Mouse (Mus musculus): ENCODE results near the gene Lingo3. TPM values are rescaled to one million over a fixed set of nuclear protein-coding genes. Genes with fewer than 3 reads are reported as not detected.

Lingo3 gene
- 6.2 and 7.3 TPM in 2 replicates for polyA plus RNA-seq (2014; fragmentation: Nextera tagmentation; extraction: Ambion mirVana)

- 4% methylated on average over 50 of the region's 51 CpGs for WGBS
These were observed at the start of gene Lingo3 for GRCm38 (mm10) chr10:80843931-80844547. Lingo3 (minus strand) TSS chr10:80844039.

DNA sequence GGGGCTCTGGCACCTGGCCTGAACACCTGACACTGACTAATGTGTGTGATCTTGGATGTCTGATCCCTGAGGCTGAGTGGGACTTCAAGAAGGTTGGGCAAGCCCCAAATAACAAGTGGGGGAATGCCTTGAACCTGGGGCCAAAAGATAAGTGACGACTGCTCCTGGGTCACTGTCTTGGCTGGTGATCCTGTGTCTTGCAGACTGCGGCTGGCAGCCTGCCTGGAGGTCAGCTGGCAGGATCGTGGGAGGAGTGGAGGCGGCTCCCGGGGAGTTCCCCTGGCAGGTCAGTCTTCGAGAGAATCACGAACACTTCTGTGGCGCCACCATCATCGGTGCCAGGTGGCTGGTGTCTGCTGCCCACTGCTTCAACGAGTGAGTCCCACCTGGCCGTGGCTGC is 43.3 kb upstream of the Lingo3 start:
- no peak overlapping the region for H3K27ac ChIP-seq (replicated peaks; ENCODE audit: low read depth, low read length)
- no peak overlapping the region for H3K9ac ChIP-seq (replicated peaks; ENCODE audit: low read length)
- ATAC-seq (ENCODE audit: low FRiP score, low TSS enrichment) (no peak), DNase-seq (no peak)
- H3K4me3 ChIP-seq (replicated peaks; ENCODE audit: low read depth, low read length): no peak overlapping the region
- WGBS: 78% methylated on average over 11 of the region's 11 CpGs
- H3K4me2 ChIP-seq (ENCODE audit: low read length): no peak overlapping the region
- H3K27me3 ChIP-seq (ENCODE audit: control insufficient read depth, insufficient read depth, low read length): no peaks in the 10 kb centered on the region
- no peaks in the 10 kb centered on the region for H3K36me3 ChIP-seq (ENCODE audit: control insufficient read depth, insufficient read depth, low read length)
- no peaks in the 10 kb centered on the region for H3K9me3 ChIP-seq (ENCODE audit: control insufficient read depth, low read length)
- no peaks in the 10 kb centered on the region for H3K4me1 ChIP-seq (ENCODE audit: control insufficient read depth, insufficient read depth, low read length)

More at GRCm38 (mm10) chr10:80843931-80844547, at the start of gene Lingo3:
- H3K36me3 ChIP-seq (ENCODE audit: control insufficient read depth, insufficient read depth, low read length): no peaks in the 10 kb centered on the region
- DNase-seq (peak; percentile 79), ATAC-seq (ENCODE audit: low FRiP score, low TSS enrichment) (peak; percentile 11; the same call in 1 of the 2 replicates)
- peaks cover 30% of the 10 kb centered on the region for H3K27me3 ChIP-seq (ENCODE audit: control insufficient read depth, insufficient read depth, low read length)
- H3K9me3 ChIP-seq (ENCODE audit: control insufficient read depth, low read length): no peaks in the 10 kb centered on the region
- H3K4me1 ChIP-seq (ENCODE audit: control insufficient read depth, insufficient read depth, low read length): 0 out of 2 replicates have a peak, but pooled peaks cover 6% of the 10 kb centered on the region
- H3K9ac ChIP-seq (replicated peaks; ENCODE audit: low read length): peak within 1 kb of the TSS; percentile 56
- H3K4me2 ChIP-seq (ENCODE audit: low read length): peak within 1 kb of the TSS; percentile 73
- no peak within 1 kb of the TSS for H3K27ac ChIP-seq (replicated peaks; ENCODE audit: low read depth, low read length)
- H3K4me3 ChIP-seq (replicated peaks; ENCODE audit: low read depth, low read length): peak within 1 kb of the TSS; percentile 48

DNA sequence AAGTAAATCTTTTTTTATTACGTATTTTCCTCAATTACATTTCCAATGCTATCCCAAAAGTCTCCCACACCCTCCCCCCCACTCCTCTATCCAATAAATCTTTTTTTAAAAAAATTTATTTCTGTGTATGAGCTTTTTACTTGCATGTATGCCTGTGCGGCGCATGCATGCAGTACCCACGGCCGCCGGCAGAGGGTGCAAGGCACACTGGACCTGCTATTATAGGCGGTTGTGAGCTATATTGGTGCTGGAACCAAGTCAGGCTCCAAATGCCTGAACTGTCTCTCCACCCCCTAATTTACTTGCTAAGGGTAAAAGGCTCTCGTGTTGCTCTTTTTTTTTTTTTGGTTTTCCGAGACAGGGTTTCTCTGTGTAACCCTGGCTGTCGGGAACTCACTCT is 37.5 kb upstream of the Lingo3 start:
- no peak overlapping the region for H3K9ac ChIP-seq (replicated peaks; ENCODE audit: low read length)
- H3K27ac ChIP-seq (replicated peaks; ENCODE audit: low read depth, low read length): no peak overlapping the region
- WGBS: 26% methylated on average over 10 of the region's 10 CpGs
- no peak overlapping the region for H3K4me3 ChIP-seq (replicated peaks; ENCODE audit: low read depth, low read length)
- H3K4me1 ChIP-seq (ENCODE audit: control insufficient read depth, insufficient read depth, low read length): no peaks in the 10 kb centered on the region
- H3K4me2 ChIP-seq (ENCODE audit: low read length): no peak overlapping the region
- no peaks in the 10 kb centered on the region for H3K36me3 ChIP-seq (ENCODE audit: control insufficient read depth, insufficient read depth, low read length)
- no peak for ATAC-seq (ENCODE audit: low FRiP score, low TSS enrichment)
- DNase-seq: peak; percentile 70
- no peaks in the 10 kb centered on the region for H3K9me3 ChIP-seq (ENCODE audit: control insufficient read depth, low read length)
- H3K27me3 ChIP-seq (ENCODE audit: control insufficient read depth, insufficient read depth, low read length): no peaks in the 10 kb centered on the region

DNA sequence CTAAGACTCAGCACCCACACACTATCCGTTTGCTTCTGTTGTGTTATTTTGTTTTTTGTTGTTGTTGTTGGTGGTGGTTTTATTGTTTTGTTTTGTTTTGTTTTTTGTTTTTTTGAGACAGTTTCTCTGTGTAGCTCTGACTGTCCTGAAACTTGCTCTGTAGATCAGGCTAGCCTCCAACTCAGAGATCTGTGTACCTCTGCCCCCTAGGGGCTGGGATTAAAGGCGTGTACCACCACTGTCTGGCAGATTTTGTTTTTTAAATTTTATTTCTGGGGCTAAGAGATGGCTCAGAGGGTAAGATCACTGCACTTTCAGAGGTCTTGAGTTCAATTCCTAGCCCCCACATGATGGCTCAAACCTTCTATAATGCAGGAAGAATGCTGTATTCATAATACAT is 37.1 kb upstream of the Lingo3 start:
- no peak overlapping the region for H3K4me2 ChIP-seq (ENCODE audit: low read length)
- DNase-seq: no peak
- H3K9me3 ChIP-seq (ENCODE audit: control insufficient read depth, low read length): no peaks in the 10 kb centered on the region
- no peak overlapping the region for H3K9ac ChIP-seq (replicated peaks; ENCODE audit: low read length)
- 78% methylated on average over 2 of the region's 2 CpGs for WGBS
- no peaks in the 10 kb centered on the region for H3K36me3 ChIP-seq (ENCODE audit: control insufficient read depth, insufficient read depth, low read length)
- H3K27me3 ChIP-seq (ENCODE audit: control insufficient read depth, insufficient read depth, low read length): no peaks in the 10 kb centered on the region
- H3K4me3 ChIP-seq (replicated peaks; ENCODE audit: low read depth, low read length): no peak overlapping the region
- ATAC-seq (ENCODE audit: low FRiP score, low TSS enrichment): no peak
- H3K27ac ChIP-seq (replicated peaks; ENCODE audit: low read depth, low read length): no peak overlapping the region
- no peaks in the 10 kb centered on the region for H3K4me1 ChIP-seq (ENCODE audit: control insufficient read depth, insufficient read depth, low read length)

DNA sequence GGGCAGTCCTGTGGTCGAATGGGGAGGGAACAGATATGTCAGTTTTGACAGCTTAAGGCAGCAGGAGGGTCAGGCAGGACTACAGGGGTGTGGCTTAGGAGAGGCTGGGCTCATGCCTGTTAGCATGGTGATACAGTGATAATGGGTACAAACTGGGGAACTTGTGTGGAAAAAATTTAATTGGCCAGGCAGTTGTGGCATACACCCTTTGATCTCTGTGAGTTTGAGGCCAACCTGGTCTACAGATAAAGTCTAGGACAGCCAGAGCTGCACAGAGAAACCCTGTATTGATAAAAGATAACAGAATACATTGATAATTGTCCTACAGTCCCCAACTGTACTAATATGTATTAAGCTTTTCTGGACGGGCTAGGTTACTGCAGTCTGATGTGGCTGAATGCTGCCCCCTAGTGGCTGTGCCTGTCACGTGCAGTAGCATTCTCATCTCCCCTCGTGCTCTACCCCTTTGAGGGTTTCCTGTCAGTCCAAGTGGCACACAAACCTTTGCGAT is 36.3 kb upstream of the Lingo3 start:
- 18% methylated on average over 5 of the region's 5 CpGs for WGBS
- Histone ChIP-seq H3K36me3 (ENCODE audit: control insufficient read depth, insufficient read depth, low read length) (no peaks in the 10 kb centered on the region), H3K27ac (replicated peaks; ENCODE audit: low read depth, low read length) (no peak overlapping the region), H3K4me1 (ENCODE audit: control insufficient read depth, insufficient read depth, low read length) (no peaks in the 10 kb centered on the region), H3K9ac (replicated peaks; ENCODE audit: low read length) (no peak overlapping the region), H3K4me2 (ENCODE audit: low read length) (no peak overlapping the region), H3K4me3 (replicated peaks; ENCODE audit: low read depth, low read length) (no peak overlapping the region), H3K27me3 (ENCODE audit: control insufficient read depth, insufficient read depth, low read length) (no peaks in the 10 kb centered on the region), H3K9me3 (ENCODE audit: control insufficient read depth, low read length) (no peaks in the 10 kb centered on the region)
- ATAC-seq (ENCODE audit: low FRiP score, low TSS enrichment): peak; percentile 48; the same call in 1 of the 2 replicates
- peak; percentile 71 for DNase-seq

- ATAC-seq (ENCODE audit: low FRiP score, low TSS enrichment): no peak
- H3K9ac ChIP-seq (replicated peaks; ENCODE audit: low read length): no peak overlapping the region
- WGBS: 35% methylated on average over 3 of the region's 3 CpGs
- H3K36me3 ChIP-seq (ENCODE audit: control insufficient read depth, insufficient read depth, low read length): no peaks in the 10 kb centered on the region
- no peak overlapping the region for H3K4me3 ChIP-seq (replicated peaks; ENCODE audit: low read depth, low read length)
- no peaks in the 10 kb centered on the region for H3K4me1 ChIP-seq (ENCODE audit: control insufficient read depth, insufficient read depth, low read length)
- no peak overlapping the region for H3K27ac ChIP-seq (replicated peaks; ENCODE audit: low read depth, low read length)
- H3K4me2 ChIP-seq (ENCODE audit: low read length): no peak overlapping the region
- H3K27me3 ChIP-seq (ENCODE audit: control insufficient read depth, insufficient read depth, low read length): no peaks in the 10 kb centered on the region
- H3K9me3 ChIP-seq (ENCODE audit: control insufficient read depth, low read length): no peaks in the 10 kb centered on the region
- DNase-seq: no peak
These were observed 32.8 kb upstream of the Lingo3 start for GRCm38 (mm10) chr10:80876594-80876993.

GRCm38 (mm10) chr10:80876028-80876427 is 32.2 kb upstream of the Lingo3 start:
- H3K4me2 ChIP-seq (ENCODE audit: low read length): no peak overlapping the region
- H3K36me3 ChIP-seq (ENCODE audit: control insufficient read depth, insufficient read depth, low read length): no peaks in the 10 kb centered on the region
- no peak overlapping the region for H3K9ac ChIP-seq (replicated peaks; ENCODE audit: low read length)
- H3K4me3 ChIP-seq (replicated peaks; ENCODE audit: low read depth, low read length): no peak overlapping the region
- no peak overlapping the region for H3K27ac ChIP-seq (replicated peaks; ENCODE audit: low read depth, low read length)
- no peaks in the 10 kb centered on the region for H3K9me3 ChIP-seq (ENCODE audit: control insufficient read depth, low read length)
- DNase-seq: peak; percentile 78
- 22% methylated on average over 5 of the region's 5 CpGs for WGBS
- no peaks in the 10 kb centered on the region for H3K27me3 ChIP-seq (ENCODE audit: control insufficient read depth, insufficient read depth, low read length)
- ATAC-seq (ENCODE audit: low FRiP score, low TSS enrichment): no peak
- H3K4me1 ChIP-seq (ENCODE audit: control insufficient read depth, insufficient read depth, low read length): no peaks in the 10 kb centered on the region

GRCm38 (mm10) chr10:80874035-80874434 is 30.2 kb upstream of the Lingo3 start:
- ATAC-seq (ENCODE audit: low FRiP score, low TSS enrichment): no peak
- DNase-seq: no peak
- Histone ChIP-seq H3K4me1 (ENCODE audit: control insufficient read depth, insufficient read depth, low read length) (no peaks in the 10 kb centered on the region), H3K4me2 (ENCODE audit: low read length) (no peak overlapping the region), H3K36me3 (ENCODE audit: control insufficient read depth, insufficient read depth, low read length) (no peaks in the 10 kb centered on the region), H3K9me3 (ENCODE audit: control insufficient read depth, low read length) (no peaks in the 10 kb centered on the region), H3K27ac (replicated peaks; ENCODE audit: low read depth, low read length) (no peak overlapping the region), H3K4me3 (replicated peaks; ENCODE audit: low read depth, low read length) (no peak overlapping the region), H3K9ac (replicated peaks; ENCODE audit: low read length) (no peak overlapping the region), H3K27me3 (ENCODE audit: control insufficient read depth, insufficient read depth, low read length) (no peaks in the 10 kb centered on the region)
- 79% methylated on average over 9 of the region's 9 CpGs for WGBS

DNA sequence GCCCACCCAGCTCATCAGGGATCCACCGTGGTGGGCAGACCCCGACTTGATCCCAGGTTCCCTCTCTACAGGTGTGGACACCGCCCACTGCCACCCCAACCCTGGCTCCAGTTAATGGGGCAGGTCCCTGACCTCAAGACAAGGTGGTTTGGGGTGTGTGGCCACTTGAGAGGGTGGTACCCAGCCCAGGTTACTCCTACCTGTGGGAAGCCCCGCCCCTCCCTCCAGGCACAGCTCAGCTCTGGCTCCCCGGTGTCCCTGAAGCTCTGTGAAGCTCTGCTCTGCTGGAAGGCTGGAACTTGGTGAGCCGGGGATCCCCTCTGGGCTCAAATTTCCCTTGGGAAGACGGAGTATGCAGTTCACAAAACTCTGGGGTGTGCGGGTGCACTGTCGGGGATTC is 27.7 kb upstream of the Lingo3 start, which contains the start of gene Tmprss9:
TSS of gene Tmprss9 (plus strand) at position 268 of the 400 bp plus-strand sequence.
- no peak within 1 kb of the TSS for H3K9ac ChIP-seq (replicated peaks; ENCODE audit: low read length)
- no peaks in the 10 kb centered on the region for H3K27me3 ChIP-seq (ENCODE audit: control insufficient read depth, insufficient read depth, low read length)
- no peaks in the 10 kb centered on the region for H3K9me3 ChIP-seq (ENCODE audit: control insufficient read depth, low read length)
- no peaks in the 10 kb centered on the region for H3K4me1 ChIP-seq (ENCODE audit: control insufficient read depth, insufficient read depth, low read length)
- H3K36me3 ChIP-seq (ENCODE audit: control insufficient read depth, insufficient read depth, low read length): peaks cover 20% of the 10 kb centered on the region
- no peak within 1 kb of the TSS for H3K4me3 ChIP-seq (replicated peaks; ENCODE audit: low read depth, low read length)
- DNase-seq (no peak), ATAC-seq (ENCODE audit: low FRiP score, low TSS enrichment) (no peak)
- no peak within 1 kb of the TSS for H3K27ac ChIP-seq (replicated peaks; ENCODE audit: low read depth, low read length)
- 46% methylated on average over 9 of the region's 9 CpGs for WGBS
- H3K4me2 ChIP-seq (ENCODE audit: low read length): no peak within 1 kb of the TSS

All from midbrain, embryonic 14.5 days (tissue).